Mouse (Mus musculus) myocyte (in vitro differentiated cells): ENCODE data around the gene Bckdhb.

Experiments used
- E2F4 ChIP-seq: IDR thresholded peaks from one replicate; pipeline ENCODE4 v1.6.1; 2011; ENCODE audit warnings: mild to moderate bottlenecking, control low read depth, moderate library complexity; ENCODE audit not compliant: insufficient read depth
- MAX ChIP-seq: IDR thresholded peaks from one replicate; pipeline ENCODE4 v1.6.1; 2011; ENCODE audit warnings: low read depth, mild to moderate bottlenecking, control low read depth
- MYOD1 ChIP-seq, 3 experiments: IDR thresholded peaks; one replicate each; pipeline ENCODE4 v1.6.1; 2011; ENCODE audit warnings: control low read depth in 2 of 3, low read depth in 2 of 3, mild to moderate bottlenecking in 2 of 3, moderate library complexity in 1 of 3; ENCODE audit not compliant: insufficient read length in 2 of 3, control insufficient read depth in 1 of 3
- MYOG ChIP-seq, 3 experiments: IDR thresholded peaks; one replicate each; pipeline ENCODE4 v1.6.1; 2011; ENCODE audit warnings: control low read depth in 2 of 3, low read depth in 2 of 3, mild to moderate bottlenecking in 2 of 3; ENCODE audit not compliant: insufficient read length in 2 of 3, control insufficient read depth in 1 of 3, insufficient read depth in 1 of 3
- POLR2A ChIP-seq: IDR thresholded peaks from one replicate; pipeline ENCODE4 v1.6.1; 2011; ENCODE audit warnings: low read depth, mild to moderate bottlenecking, control low read depth, moderate library complexity; ENCODE audit not compliant: insufficient read length
- POLR2AphosphoS2 ChIP-seq: IDR thresholded peaks from one replicate; pipeline ENCODE4 v1.6.1; 2011; ENCODE audit warnings: low read depth, control low read depth; ENCODE audit not compliant: insufficient read length
- TCF12 ChIP-seq: IDR thresholded peaks from one replicate; pipeline ENCODE4 v1.6.1; 2011; ENCODE audit warnings: mild to moderate bottlenecking, control low read depth; ENCODE audit not compliant: poor library complexity, insufficient read depth, severe bottlenecking
- TCF3 ChIP-seq: IDR thresholded peaks from one replicate; pipeline ENCODE4 v1.6.1; 2011; ENCODE audit warnings: low read depth, control low read depth; ENCODE audit not compliant: insufficient read length
- USF1 ChIP-seq: IDR thresholded peaks from one replicate; pipeline ENCODE4 v1.6.1; 2011; ENCODE audit warnings: low read depth, mild to moderate bottlenecking, control low read depth, moderate library complexity

DNA sequence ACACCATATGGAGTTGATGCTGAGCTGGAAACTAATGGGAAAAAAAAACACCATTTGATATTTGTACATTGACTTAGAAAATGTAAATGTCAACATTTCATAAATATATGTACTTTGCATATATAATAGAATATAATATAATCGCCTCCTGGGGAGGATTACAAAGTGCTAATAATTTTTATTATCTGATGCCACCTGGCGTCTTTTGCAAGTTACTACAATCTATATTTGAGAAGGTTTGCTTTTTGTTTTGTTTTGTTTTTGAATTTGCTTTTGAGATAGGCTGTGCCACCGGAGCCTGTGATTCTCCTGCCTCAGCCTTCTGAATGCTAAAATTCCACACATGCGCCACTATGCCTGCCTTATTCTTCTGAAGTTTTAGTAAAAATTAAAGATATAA, 19.1 kb upstream of the Bckdhb start:
- no peak for TF ChIP-seq POLR2A
- no peak for TF ChIP-seq USF1
- no peak for TF ChIP-seq POLR2AphosphoS2
- TF ChIP-seq MYOD1 (IDR thresholded peaks at IDR 0.05; ENCODE audit: control insufficient read depth in 1 of 3, insufficient read length in 2 of 3, low read depth in 2 of 3) = no peak
- TF ChIP-seq MYOG (IDR thresholded peaks at IDR 0.05; ENCODE audit: control insufficient read depth in 1 of 3, insufficient read depth in 1 of 3, insufficient read length in 2 of 3, low read depth in 2 of 3) = no peak
- TF ChIP-seq MAX = no peak
- no peak for TF ChIP-seq TCF12
- no peak for TF ChIP-seq E2F4
- TF ChIP-seq TCF3 = no peak
